Mouse (Mus musculus): ENCODE results near the gene Tbx3.

Gene Tbx3

DNA sequence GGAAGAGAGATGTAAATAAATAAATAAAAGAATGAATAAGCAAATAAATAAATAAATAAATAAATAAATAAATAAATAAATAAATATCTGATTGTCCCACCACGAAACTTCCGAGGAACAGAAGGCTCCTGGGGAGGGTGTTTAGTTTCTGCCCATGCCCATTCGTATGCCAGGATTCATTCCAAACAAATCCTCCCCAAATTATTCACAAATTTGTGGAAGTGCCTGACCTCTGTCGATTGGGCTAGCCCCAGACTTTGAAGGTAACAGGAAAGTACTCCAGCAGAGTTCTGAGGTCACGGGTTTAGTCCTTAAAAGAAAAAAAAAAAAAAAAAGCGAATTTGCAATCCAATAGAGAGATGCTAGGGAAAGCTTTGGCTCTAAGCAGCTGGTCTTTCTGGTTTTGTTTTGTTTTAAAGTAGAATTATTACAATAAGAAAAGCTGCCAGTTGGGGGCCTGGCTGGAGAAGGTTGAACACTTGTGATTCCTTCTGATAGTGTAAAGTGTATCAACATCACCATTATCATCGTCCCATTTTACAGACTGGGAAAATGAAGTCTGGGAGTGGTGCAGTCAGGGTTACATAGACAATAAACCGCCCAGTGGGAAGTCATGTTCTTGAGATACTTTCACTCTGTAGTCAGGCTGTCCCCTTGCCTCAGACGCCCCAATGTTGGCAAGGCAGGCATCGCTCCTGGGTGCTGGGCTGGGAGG, 9.3 kb downstream of the Tbx3 start:
- DNase-seq (ENCODE audit: low read depth, low spot score), result no peak

- DNase-seq (ENCODE audit: low read depth, low spot score), result no peak
These were observed 10.0 kb downstream of the Tbx3 start for GRCm38 (mm10) chr5:119680329-119681010.

DNA sequence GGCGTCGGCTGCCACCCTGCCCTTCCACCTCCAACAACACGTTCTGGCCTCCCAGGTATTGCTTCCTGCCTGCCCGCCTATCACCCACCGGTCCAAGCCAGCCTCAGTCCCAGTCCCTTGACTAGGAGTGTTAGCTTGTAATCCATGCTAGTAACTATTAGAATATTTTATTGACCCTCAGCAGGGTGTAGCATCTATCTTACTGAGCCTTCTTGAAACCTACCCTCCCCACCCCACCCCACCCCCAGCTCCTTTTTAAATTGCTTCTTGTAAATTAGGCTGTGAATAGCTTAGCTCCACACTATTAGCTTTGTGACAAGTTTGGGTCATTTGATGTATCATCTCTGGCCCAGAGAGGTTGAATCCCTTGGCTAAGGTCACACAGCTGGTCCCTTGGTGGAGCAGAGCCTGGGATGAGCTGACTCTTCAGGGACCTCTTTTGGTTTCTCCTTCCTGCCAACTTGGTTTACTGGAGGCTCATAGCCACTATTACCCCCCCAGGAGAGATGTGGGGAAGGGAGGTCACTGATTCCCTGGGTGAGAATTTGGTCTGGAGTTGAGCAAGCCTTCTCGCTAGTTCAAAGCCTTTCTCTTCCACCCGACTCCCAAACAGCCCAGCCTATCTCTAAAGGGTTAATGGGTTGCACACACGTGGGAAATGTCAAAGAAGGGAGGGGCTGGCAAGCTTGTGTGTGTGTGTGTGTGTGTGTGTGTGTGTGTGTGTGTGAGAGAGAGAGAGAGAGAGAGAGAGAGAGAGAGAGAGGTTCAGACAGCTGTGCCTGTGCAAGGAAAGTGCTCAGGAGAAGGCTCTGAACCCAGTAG, 10.8 kb downstream of the Tbx3 start:
- no peak for DNase-seq (ENCODE audit: low read depth, low spot score)

DNA sequence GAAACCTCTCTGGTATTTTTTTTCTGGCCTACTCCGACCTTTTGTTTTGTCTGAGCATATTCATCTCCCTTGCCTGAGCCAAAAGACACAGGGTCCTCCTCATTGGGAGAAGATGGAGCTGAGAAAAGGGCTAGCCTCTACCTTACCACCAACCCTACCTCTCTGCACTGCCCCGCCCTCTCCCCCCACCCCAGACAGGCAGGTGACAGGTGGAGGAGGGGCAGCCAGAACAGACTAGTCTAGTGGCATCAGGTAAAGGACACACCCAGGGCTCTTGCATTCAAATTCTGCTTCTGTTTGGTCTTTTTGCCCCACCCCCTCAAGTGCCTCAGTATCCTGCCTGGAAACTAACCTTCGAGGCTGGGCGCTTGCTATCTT, 11.4 kb downstream of the Tbx3 start:
- no peak for DNase-seq (ENCODE audit: low read depth, low spot score)

GRCm38 (mm10) chr5:119682646-119683515, 12.4 kb downstream of the Tbx3 start:
- no peak for DNase-seq (ENCODE audit: low read depth, low spot score)

GRCm38 (mm10) chr5:119683861-119684260, 13.4 kb downstream of the Tbx3 start:
- DNase-seq (ENCODE audit: low read depth, low spot score), result no peak

GRCm38 (mm10) chr5:119684701-119685391, 14.4 kb downstream of the Tbx3 start:
- DNase-seq (ENCODE audit: low read depth, low spot score), result no peak

DNA sequence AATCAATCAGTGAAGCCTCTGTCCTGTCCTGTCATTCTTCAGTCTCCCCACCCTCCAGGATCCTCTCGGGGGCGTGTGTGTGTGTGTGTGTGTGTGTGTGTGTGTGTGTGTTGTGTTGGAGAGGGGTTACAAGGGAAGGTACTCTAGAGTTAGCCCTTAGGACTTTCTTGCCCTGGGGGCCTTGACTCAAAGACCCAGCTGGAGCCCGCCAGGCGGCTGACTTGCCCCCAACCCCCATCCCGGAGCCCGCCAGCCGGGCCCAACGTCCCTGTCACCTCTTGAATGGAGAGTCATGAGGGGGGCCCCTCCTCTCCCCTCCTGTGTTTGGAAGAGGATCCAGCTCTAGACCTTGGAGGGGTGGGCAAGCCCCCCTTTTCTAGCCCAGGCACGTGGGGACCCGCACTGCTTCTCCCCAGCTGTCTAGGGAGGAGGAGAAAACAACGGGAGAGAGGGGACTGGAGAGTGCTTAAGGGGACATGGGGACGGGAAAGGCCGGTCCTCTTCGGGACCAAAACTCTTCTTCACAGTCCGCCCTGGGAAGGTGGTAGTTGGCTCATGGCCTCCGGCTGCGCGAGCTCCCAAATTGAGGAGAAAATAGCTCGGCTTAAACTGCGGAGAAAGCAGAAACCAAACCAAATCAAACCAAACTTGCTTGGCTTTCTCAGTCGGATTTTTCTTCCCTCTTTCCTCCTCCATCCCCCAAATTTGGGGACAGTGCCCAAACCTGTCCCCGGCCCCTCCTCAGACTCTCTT, 15.2 kb downstream of the Tbx3 start:
- no peak for DNase-seq (ENCODE audit: low read depth, low spot score)

DNA sequence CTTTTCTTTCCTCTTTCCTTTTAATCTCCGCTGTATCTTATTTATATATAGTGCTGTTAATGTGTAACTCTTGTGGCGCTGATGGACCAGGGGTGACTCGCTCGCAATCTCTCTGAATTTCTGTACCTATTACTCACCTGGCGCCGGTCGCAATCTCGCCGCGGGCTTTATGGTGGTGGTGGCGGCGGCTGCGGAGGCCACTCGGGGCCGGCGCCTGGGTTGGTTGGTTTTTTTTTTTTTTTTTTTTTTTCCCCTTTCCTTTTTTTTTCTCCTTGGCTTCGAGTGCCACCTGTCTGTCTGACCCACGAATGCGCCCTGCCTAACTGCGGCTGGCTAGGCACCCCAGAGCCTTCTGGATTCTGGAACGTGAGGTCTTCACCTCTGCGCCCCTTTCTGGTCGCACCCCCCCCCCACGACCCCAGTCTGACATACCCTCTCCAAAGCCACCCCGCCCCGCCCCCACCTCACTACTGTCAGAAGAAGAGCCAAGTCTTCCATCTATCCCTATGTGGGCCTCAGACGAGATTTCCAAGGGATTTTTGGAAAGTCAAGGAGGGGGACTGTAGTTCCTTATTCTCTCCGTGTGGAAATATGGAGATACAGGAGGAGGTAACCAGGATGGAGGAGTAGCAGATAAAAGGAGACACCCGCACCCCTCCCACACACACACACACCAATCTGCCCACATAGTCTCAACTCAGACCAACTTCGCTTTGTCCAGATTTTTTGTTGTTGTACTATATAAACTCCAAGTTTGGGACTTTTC, 15.9 kb downstream of the Tbx3 start:
- no peak for DNase-seq (ENCODE audit: low read depth, low spot score)

GRCm38 (mm10) chr5:119687005-119687855, 16.8 kb downstream of the Tbx3 start:
- DNase-seq (ENCODE audit: low read depth, low spot score), result no peak

DNA sequence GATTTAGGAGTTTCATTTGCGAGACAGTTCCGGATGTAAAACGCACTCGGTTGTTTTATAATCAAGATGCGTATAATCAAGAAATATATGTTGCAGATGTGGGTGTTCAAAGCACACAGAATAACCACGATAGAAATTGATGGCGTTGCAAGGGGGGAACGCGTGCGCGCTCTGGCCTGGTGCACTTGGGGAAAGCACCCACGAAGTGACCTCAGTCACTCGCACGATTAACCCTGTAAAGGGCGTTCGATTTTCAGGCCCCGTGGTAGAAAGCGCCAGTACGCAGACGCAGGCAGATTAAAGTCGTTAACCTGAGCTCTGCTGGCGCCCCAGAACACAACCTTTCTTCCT, 17.4 kb downstream of the Tbx3 start:
- no peak for DNase-seq (ENCODE audit: low read depth, low spot score)

DNA sequence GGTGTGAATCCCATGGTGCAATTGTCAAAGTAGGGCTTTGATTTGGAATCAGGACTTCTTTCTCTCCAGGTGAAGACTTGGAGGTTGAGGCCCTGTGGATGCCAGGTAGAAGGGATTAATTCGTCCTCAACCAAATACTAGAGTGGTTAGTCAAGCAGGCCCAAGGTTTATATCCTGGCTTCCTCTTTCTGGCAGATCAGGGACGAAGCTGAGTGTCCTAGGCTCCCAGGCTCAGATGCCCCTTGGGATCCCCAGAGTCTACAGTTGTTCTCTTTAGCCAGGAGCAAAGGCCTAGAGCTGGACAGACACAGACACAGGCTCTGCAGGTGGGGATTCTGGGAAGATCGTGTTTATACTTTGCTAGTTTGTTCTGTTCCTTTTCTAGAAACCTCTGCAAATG, 17.8 kb downstream of the Tbx3 start:
- no peak for DNase-seq (ENCODE audit: low read depth, low spot score)

DNA sequence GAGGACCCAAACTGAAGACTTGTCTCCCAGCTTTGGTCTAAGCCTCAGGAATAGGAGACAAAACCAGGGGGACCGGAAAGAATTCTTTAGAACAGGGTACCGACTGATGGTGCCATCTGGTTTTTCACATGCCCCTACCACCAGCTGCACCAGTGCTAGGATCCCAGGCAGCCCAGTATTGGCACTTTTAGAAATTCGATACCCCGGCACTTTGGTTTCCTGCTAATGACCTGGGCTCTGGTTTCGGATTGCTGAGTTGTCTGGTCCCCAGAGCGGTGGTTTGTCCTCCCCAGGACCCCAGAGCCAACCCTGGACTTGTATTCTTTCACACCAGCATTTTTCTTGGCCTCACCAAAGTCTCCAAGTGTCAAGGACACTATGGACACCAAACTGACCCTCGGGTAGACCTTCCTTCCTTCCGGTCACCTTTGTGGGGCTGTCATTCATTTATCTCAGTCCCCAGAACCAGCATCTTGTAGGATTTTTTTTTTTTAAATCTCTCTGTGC, 18.5 kb downstream of the Tbx3 start:
- DNase-seq (ENCODE audit: low read depth, low spot score), result no peak

- DNase-seq (ENCODE audit: low read depth, low spot score), result no peak
These were observed 19.0 kb downstream of the Tbx3 start for GRCm38 (mm10) chr5:119689501-119689900.

DNA sequence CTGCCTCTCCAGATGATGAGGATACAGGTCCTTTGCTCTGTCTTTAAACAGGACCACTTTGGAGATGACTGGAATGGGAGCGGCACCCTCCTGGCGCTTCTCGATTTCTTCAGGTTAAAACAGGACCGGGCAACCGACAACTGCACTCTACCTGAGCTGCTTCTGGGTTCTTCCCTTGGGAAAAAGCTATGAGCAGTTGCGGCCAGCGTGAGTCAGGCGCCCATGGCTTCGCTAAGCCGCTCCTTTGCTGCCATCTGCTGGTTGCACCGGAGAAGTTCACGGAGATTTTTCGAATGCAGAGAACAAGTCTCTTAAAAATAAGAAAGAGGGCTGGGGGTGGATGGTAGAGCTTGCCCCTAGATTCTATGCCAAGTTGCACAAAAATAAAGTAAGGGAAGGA, 20.6 kb downstream of the Tbx3 start:
- DNase-seq (ENCODE audit: low read depth, low spot score), result no peak

DNA sequence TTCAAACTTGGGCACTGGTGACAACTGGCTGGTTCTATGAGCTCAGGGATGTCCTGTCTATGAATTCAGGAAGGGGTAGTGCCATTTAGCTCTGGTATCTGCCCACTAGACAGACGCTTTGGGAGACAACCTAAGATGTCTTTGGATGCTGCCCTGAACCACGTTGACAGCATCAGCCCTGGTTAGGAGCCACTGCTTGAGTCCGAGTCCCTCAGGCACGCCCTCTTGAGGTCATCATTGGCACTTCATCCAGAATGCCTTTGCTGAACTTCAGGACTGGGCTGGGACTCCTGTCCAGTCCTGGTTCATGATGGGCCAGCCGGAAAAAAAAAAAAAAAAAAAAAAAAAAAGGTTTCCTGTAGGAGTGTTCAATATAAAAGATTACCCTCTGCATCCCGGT, 22.0 kb downstream of the Tbx3 start:
- no peak for DNase-seq (ENCODE audit: low read depth, low spot score)

GRCm38 (mm10) chr5:119694914-119695313, 24.4 kb downstream of the Tbx3 start:
- DNase-seq (ENCODE audit: low read depth, low spot score), result no peak

- no peak for DNase-seq (ENCODE audit: low read depth, low spot score)
These were observed 32.6 kb downstream of the Tbx3 start for GRCm38 (mm10) chr5:119703031-119703430.

- no peak for DNase-seq (ENCODE audit: low read depth, low spot score)
These were observed 34.4 kb downstream of the Tbx3 start for GRCm38 (mm10) chr5:119704900-119705299.

All from A20 (cell line).